In genomic region chr8:84846722-84847572, GRCm38 (mm10) we compare ENCODE assay signal across 8 mouse cellular contexts. TPM values are rescaled to one million over a fixed set of nuclear protein-coding genes. Genes with fewer than 3 reads are reported as not detected.
A peak's percentile ranks its signal among the peaks of the same experiment; 100 is the strongest.
DNase-seq lines count a peak whose midpoint lies in the region; ATAC-seq lines count a peak whose summit lies in the region.

Gene Calr, minus strand, starts transcription at chr8:84846934.

- peak; percentile 100 for DNase-seq in T-cell, adult 2 months (ENCODE audit: low spot score)
- DNase-seq in cerebellum, postnatal 36 days: peak; percentile 98 to 100
- DNase-seq in frontal cortex, postnatal 36 days (ENCODE audit: low spot score in 2 of 2): peak; percentile 100
- DNase-seq in left cerebral cortex, adult 11 months (ENCODE audit: low spot score): peak; percentile 100
- DNase-seq in lung, postnatal 4 days: peak; percentile 99 to 100
- peak; percentile 99 for DNase-seq in retina, postnatal 7 days (ENCODE audit: low read depth, low spot score)
- DNase-seq in urinary bladder, adult 2 months (ENCODE audit: low spot score): peak; percentile 99

- H3K36me3 ChIP-seq in hindbrain, embryonic 15.5 days: peaks cover 33% of the 10 kb centered on the region

- peak within 1 kb of the TSS; percentile 78 for H3K4me2 ChIP-seq in hindbrain, embryonic 15.5 days

- H3K9me3 ChIP-seq in hindbrain, embryonic 15.5 days: no peaks in the 10 kb centered on the region

- H3K9ac ChIP-seq in hindbrain, embryonic 15.5 days: peak within 1 kb of the TSS; percentile 94

- H3K27ac ChIP-seq in hindbrain, embryonic 15.5 days (replicated peaks): peak within 1 kb of the TSS; percentile 89

- under 1% methylated on average over 55 of the region's 55 CpGs for WGBS in hindbrain, embryonic 15.5 days

- peaks cover 39% of the 10 kb centered on the region for H3K4me1 ChIP-seq in hindbrain, embryonic 15.5 days (replicated peaks)

- ATAC-seq in hindbrain, embryonic 15.5 days (ENCODE audit: low FRiP score, low read depth): peak; percentile 99

- H3K4me3 ChIP-seq in hindbrain, embryonic 15.5 days: peak within 1 kb of the TSS; percentile 86

- no peaks in the 10 kb centered on the region for H3K27me3 ChIP-seq in hindbrain, embryonic 15.5 days

RNA-seq across cellular contexts. Expression of gene Calr, which starts in this region (rescaled TPM):
- 700 and 710 TPM in 2 replicates for polyA plus RNA-seq in hindbrain, embryonic 15.5 days (2015; fragmentation: Nextera tagmentation; extraction: Ambion mirVana)
- 362 and 430 TPM in 2 replicates for polyA plus RNA-seq in urinary bladder, adult 2 months (2012; rRNA removed)

Comparison
In these comparisons a context has a peak if more than half of its experiments do, and no peak if none do; other contexts are left out.
1. Peak in every context shown above with its lines: DNase-seq, ATAC-seq, H3K4me3 ChIP-seq and H3K27ac ChIP-seq.